1 mouse cellular context compared by ENCODE assay signal in the genomic region with DNA sequence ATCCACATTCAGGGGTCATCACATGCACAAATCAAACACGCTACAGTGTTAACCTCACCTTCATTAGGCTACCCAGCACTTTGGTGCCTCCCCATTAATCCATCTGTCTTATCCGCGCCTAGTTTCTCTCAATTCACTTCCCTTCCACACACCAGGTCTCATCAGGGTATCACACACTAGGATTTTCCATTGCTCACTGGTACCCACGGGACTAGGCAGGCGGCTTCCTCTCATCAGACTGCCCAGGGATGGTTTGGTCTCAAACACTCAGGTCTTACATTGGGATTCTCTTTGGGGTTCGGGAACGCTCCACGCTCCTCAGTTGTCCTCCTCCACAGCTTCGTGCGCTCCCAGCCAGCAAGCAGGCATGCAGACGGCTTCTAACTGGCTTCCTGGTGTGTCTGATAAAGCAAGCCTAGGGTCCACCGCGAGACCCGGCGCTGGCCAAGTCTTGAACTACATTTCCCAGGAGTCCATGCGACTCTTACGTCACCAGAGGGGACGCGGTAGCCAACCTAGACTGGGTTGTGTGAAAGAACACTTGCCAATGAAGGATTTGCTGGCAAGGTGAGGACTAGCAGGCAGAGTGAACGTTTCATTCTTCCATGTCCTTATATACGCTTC.
A peak's percentile ranks its signal among the peaks of the same experiment; 100 is the strongest.
TF ChIP-seq lines count a peak whose summit lies in the region.

A gene (minus strand): TSS at position 451 of the 624 bp plus-strand sequence.

TF ChIP-seq in CH12.LX, 34 proteins besides CTCF, POLR2A, EP300 and RAD21 (continued from another document):
- peak; percentile 84 for TF ChIP-seq TBP (conservative IDR thresholded peaks at IDR 0.05; ENCODE audit: low read depth, low read length)
- no peak for TF ChIP-seq UBTF (IDR thresholded peaks at IDR 0.05; ENCODE audit: low read depth, low read length)
- TF ChIP-seq ZKSCAN1 (IDR thresholded peaks at IDR 0.05; ENCODE audit: borderline replicate concordance, low read depth, low read length): no peak
- no peak for TF ChIP-seq JUN (IDR thresholded peaks at IDR 0.05; ENCODE audit: insufficient read depth, low read depth, low read length)
- TF ChIP-seq ZC3H11A (IDR thresholded peaks at IDR 0.05; ENCODE audit: low read depth, low read length): no peak
- peak; percentile 91; the same call in 1 of the 2 replicates for TF ChIP-seq KAT2A (IDR thresholded peaks at IDR 0.05; ENCODE audit: insufficient replicate concordance, low read length)
- TF ChIP-seq GABPA (IDR thresholded peaks at IDR 0.05; ENCODE audit: insufficient replicate concordance, low read depth, low read length): peak; percentile 41; the same call in 1 of the 2 replicates
- TF ChIP-seq USF2 (conservative IDR thresholded peaks at IDR 0.05; ENCODE audit: low read depth, low read length): no peak
- peak; percentile 84 for TF ChIP-seq ELF1 (IDR thresholded peaks at IDR 0.05; ENCODE audit: low read depth, low read length)
- peak; percentile 99 for TF ChIP-seq HCFC1 (IDR thresholded peaks at IDR 0.05; ENCODE audit: low read depth, low read length)
- TF ChIP-seq NRF1 (IDR thresholded peaks at IDR 0.05; ENCODE audit: low read depth, low read length): no peak
- TF ChIP-seq SMC3 (IDR thresholded peaks at IDR 0.05; ENCODE audit: low read depth, low read length): no peak
- TF ChIP-seq TCF12 (IDR thresholded peaks at IDR 0.05; ENCODE audit: low read depth, low read length): peak; percentile 44; the same call in 1 of the 2 replicates
- peak; percentile 49; the same call in 1 of the 2 replicates for TF ChIP-seq E2F4 (IDR thresholded peaks at IDR 0.05; ENCODE audit: insufficient replicate concordance, low read depth, low read length)
- peak; percentile 58; the same call in 1 of the 2 replicates for TF ChIP-seq MYC (IDR thresholded peaks at IDR 0.05; ENCODE audit: low read depth, low read length)
- no peak for TF ChIP-seq ETS1 (conservative IDR thresholded peaks at IDR 0.05; ENCODE audit: low read depth, low read length)
- TF ChIP-seq ZNF384 (IDR thresholded peaks at IDR 0.05; ENCODE audit: low read depth, low read length): no peak
- no peak for TF ChIP-seq MAZ (IDR thresholded peaks at IDR 0.05; ENCODE audit: low read depth, low read length)
- no peak for TF ChIP-seq POLR2AphosphoS2 (IDR thresholded peaks at IDR 0.05; ENCODE audit: low read depth, low read length)
- no peak; the same call in 1 of the 2 replicates for TF ChIP-seq MAFK (IDR thresholded peaks at IDR 0.05; ENCODE audit: insufficient replicate concordance, low read length)
- TF ChIP-seq RCOR1 (conservative IDR thresholded peaks at IDR 0.05; ENCODE audit: low read depth, low read length): no peak
- peak; percentile 24; the same call in 1 of the 2 replicates for TF ChIP-seq ZMIZ1 (IDR thresholded peaks at IDR 0.05; ENCODE audit: low read depth, low read length)
- peak; percentile 58; the same call in 1 of the 2 replicates for TF ChIP-seq MXI1 (IDR thresholded peaks at IDR 0.05; ENCODE audit: low read depth, low read length)
- 0 out of 2 replicates have a peak, but pooled peaks have one; percentile 14 for TF ChIP-seq MEF2A (IDR thresholded peaks at IDR 0.05; ENCODE audit: borderline replicate concordance, low read depth, low read length)
- TF ChIP-seq BHLHE40 (IDR thresholded peaks at IDR 0.05; ENCODE audit: low read depth, low read length): peak; percentile 15; the same call in 1 of the 2 replicates
- TF ChIP-seq SIN3A (IDR thresholded peaks at IDR 0.05; ENCODE audit: low read length): peak; percentile 65; the same call in 1 of the 2 replicates
- no peak for TF ChIP-seq JUND (conservative IDR thresholded peaks at IDR 0.05; ENCODE audit: low read depth, low read length)
- peak; percentile 15; the same call in 1 of the 2 replicates for TF ChIP-seq IRF4 (IDR thresholded peaks at IDR 0.05; ENCODE audit: low read depth, low read length)
